Mouse (Mus musculus) kidney, adult 2 months (tissue): ENCODE data around the gene Tcp11l1. TPM values are rescaled to one million over a fixed set of nuclear protein-coding genes. Genes with fewer than 3 reads are reported as not detected.

ENCODE experiments used
- DNase-seq: peaks from one replicate; pipeline ENCODE4 v3.0.0; 2021
- H3K27ac ChIP-seq: fragments of 200-500 bp; 2 replicates; pipeline ENCODE4 v1.5.1; 2012; ENCODE audit warnings: low read depth, low read length, control low read depth, inconsistent platforms; ENCODE audit not compliant: insufficient read depth
- H3K27me3 ChIP-seq: fragments of 200-500 bp; replicated peaks from 2 replicates; pipeline ENCODE4 v1.6.1; 2012; ENCODE audit warnings: mild to moderate bottlenecking, moderate library complexity, low read length, inconsistent platforms; ENCODE audit not compliant: control insufficient read depth, insufficient read depth
- H3K36me3 ChIP-seq: fragments of 200-500 bp; 2 replicates; pipeline ENCODE4 v1.6.1; 2012; ENCODE audit warnings: mild to moderate bottlenecking, moderate library complexity, low read length, inconsistent platforms; ENCODE audit not compliant: control insufficient read depth, insufficient read depth
- H3K4me1 ChIP-seq: fragments of 200-500 bp; 2 replicates; pipeline ENCODE4 v1.6.1; 2011; ENCODE audit warnings: low read length; ENCODE audit not compliant: control insufficient read depth, insufficient read depth
- H3K4me3 ChIP-seq: fragments of 200-500 bp; 2 replicates; pipeline ENCODE4 v1.5.1; 2011; ENCODE audit warnings: mild to moderate bottlenecking, low read depth, low read length, control low read depth; ENCODE audit not compliant: insufficient read depth
- CTCF ChIP-seq: fragments of 200-500 bp; conservative IDR thresholded peaks from 2 replicates; pipeline ENCODE4 v1.5.1; 2011; ENCODE audit warnings: low read depth, mild to moderate bottlenecking, control low read depth, low read length, moderate library complexity, mixed read lengths; ENCODE audit not compliant: insufficient read depth, insufficient read length
- POLR2A ChIP-seq: fragments of 200-500 bp; IDR thresholded peaks from one replicate; pipeline ENCODE4 v1.6.1; 2011; ENCODE audit warnings: low read depth, low read length, control low read depth
- WGBS: fragments of 180-500 bp; shearing (Covaris S2); methylation state at CpG from one replicate; pipeline ENCODE4 v1.1.7; 2018; 5-methylcytosine and 5-hydroxymethylcytosine counted together
- polyA plus RNA-seq: library from polyadenylated mRNA; depleted of rRNA; stranded (reverse); fragments of >200 nt; gene quantifications from 2 replicates; pipeline ENCODE4 v1.2.3, GENCODE M21; 2012; rRNA removed

Tcp11l1 gene
- 7.0 and 8.6 TPM in 2 replicates for polyA plus RNA-seq

DNA sequence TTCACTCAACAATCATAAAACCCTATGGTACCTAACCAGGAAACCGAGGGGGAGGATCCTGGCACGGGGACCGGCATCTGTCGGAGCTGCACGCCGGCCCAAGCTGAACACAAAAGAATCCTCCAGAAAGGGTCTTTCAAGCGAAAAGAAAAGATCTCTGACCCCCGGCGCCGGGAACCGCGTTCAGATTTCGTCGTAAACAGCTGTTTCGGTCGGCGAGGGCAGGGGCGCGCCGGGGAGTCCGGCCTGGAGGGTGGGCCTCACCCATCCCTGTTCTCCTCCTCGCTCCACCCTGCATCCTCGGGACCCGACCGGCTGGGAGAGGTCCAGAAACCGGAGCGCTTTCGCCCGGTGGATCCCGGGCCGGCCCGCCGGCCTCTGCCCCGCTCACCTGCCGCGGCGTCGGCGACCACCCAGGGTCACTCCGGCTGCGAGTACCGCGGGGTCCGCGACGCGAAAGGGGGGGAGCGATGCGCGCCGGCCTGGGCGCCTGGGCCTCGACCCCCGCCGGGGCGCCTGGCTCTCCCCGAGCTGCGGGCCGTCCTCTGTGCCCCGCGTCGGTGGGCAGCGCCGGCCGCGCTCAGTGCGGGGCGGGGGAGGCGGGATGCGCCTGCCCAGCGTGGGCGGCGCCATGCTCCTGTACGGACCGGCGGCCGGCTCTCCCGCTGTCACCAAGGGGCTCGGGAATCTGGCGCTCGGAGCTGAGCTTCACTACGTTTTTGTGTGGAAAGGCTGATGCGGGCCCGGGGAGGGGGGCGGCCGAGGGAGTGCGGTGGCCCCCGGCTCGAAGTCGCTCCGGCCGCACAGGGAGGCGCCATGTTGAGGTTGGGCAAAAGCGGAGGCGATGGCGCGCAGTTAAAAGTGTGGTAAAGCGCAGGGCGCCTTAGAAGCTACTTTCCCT is at the start of gene Tcp11l1:
Gene Tcp11l1, minus strand, starts transcription at position 585 of the 901 bp plus-strand sequence.
- peak within 1 kb of the TSS; percentile 91 for H3K27ac ChIP-seq
- DNase-seq: peak; percentile 71
- TF ChIP-seq POLR2A (no peak), CTCF (no peak)
- H3K4me3 ChIP-seq: peak within 1 kb of the TSS; percentile 84
- no peaks in the 10 kb centered on the region for H3K36me3 ChIP-seq
- no peaks in the 10 kb centered on the region for H3K27me3 ChIP-seq
- under 1% methylated on average over 99 of the region's 99 CpGs for WGBS
- H3K4me1 ChIP-seq: no peaks in the 10 kb centered on the region

DNA sequence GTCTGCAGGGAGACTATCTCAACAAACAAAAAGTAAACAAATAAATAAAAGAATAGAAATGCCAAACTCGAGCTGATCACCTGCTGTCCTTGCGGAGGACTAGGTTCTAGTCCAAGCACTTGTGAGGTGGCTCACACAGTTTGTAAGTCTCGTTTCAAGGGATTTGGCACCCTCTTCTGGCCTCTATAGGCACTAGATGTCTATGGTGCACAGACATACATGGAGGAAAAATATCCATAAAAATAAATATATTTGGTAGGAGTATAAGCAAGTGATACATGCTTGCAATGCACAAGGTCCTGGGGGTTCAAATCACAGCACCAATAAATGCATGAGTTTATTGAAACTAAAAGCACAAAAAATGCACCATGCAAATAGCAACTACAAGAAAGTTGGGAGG is 38.6 kb upstream of the Tcp11l1 start:
- peak; percentile 48 for TF ChIP-seq CTCF
- no peak for TF ChIP-seq POLR2A
- Histone ChIP-seq H3K27ac (no peak overlapping the region), H3K36me3 (no peaks in the 10 kb centered on the region), H3K4me3 (no peak overlapping the region), H3K4me1 (no peaks in the 10 kb centered on the region), H3K27me3 (no peaks in the 10 kb centered on the region)
- WGBS: 69% methylated on average over 3 of the region's 3 CpGs
- DNase-seq: peak; percentile 48

DNA sequence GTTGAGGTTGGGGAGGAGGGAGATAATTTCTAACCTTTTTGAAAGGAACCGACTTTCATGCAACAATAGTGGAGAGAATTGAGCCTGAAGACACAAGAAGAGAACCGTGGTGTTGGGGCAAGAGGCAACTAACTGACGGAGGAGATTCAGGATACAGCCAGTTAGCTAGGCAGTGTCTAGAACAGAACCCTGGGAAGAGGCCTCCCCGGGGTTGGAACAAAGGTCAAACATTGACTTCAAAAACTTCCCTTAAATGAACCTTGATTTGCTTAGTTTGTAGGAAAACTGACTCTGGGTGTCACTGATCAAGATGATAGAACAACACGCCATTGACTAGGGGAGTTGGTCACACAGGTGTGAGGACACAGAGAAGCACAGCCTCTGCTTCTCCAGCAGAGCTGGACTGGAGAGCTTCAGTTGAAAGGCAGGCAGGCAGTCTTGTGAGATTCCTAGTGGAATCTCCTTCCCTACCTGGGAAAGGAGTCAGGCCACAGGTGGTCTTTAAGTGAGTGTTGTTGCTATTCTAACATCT is 36.7 kb upstream of the Tcp11l1 start:
- no peaks in the 10 kb centered on the region for H3K4me1 ChIP-seq
- H3K27ac ChIP-seq: peak overlapping the region; percentile 62; the same call in 1 of the 2 replicates
- DNase-seq: peak; percentile 55
- 46% methylated on average over 5 of the region's 5 CpGs for WGBS
- no peak overlapping the region for H3K4me3 ChIP-seq
- no peaks in the 10 kb centered on the region for H3K27me3 ChIP-seq
- TF ChIP-seq POLR2A (no peak), CTCF (no peak)
- no peaks in the 10 kb centered on the region for H3K36me3 ChIP-seq

DNA sequence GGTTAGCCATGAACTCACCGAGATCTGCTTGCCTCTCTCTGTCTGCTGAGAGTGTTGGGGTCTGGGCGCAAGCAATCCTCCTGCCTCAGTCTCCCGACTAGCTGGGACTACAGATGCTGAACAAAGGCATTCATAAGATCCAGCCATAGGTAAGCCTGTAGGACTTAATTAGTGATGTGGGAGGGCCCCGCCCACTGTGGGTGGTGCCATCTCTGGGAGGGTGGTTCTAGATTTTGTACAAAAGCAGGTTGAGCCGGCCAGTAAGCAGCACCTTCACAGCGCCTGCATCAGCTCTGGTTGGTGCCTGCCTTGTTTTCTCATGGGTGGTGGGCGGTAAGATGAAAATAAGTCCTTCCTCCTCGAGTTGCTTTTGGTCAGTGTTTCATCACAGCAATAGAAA is 34.3 kb upstream of the Tcp11l1 start:
- Histone ChIP-seq H3K4me3 (no peak overlapping the region), H3K4me1 (no peaks in the 10 kb centered on the region), H3K36me3 (no peaks in the 10 kb centered on the region), H3K27me3 (no peaks in the 10 kb centered on the region), H3K27ac (no peak overlapping the region)
- TF ChIP-seq POLR2A: no peak
- no peak for TF ChIP-seq CTCF
- peak; percentile 26 for DNase-seq
- WGBS: 64% methylated on average over 8 of the region's 8 CpGs

DNA sequence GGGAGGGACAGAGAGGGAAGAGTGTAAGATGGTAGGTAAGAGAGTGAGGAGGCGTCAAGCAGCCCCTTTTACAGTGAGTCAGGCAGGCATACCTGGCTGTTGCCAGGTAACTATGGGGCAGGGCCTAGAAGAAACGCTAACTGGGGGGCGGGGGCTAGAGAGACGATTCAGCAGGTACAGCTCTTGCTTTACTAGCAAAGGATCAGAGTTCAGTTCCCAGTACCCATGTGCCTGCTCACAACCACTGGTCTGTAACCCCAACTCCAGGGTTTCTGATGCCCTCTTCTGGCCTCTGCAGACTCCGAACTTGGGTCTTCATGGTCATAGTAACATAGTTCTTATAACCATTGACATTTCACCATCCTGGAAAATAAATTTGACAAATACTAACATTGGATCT is 32.0 kb upstream of the Tcp11l1 start:
- Histone ChIP-seq H3K27me3 (no peaks in the 10 kb centered on the region), H3K4me3 (no peak overlapping the region), H3K27ac (no peak overlapping the region), H3K4me1 (peaks cover 8% of the 10 kb centered on the region; the same call in 1 of the 2 replicates), H3K36me3 (no peaks in the 10 kb centered on the region)
- DNase-seq: peak; percentile 68
- 45% methylated on average over 5 of the region's 5 CpGs for WGBS
- peak; percentile 32; the same call in 1 of the 2 replicates for TF ChIP-seq CTCF
- TF ChIP-seq POLR2A: no peak

DNA sequence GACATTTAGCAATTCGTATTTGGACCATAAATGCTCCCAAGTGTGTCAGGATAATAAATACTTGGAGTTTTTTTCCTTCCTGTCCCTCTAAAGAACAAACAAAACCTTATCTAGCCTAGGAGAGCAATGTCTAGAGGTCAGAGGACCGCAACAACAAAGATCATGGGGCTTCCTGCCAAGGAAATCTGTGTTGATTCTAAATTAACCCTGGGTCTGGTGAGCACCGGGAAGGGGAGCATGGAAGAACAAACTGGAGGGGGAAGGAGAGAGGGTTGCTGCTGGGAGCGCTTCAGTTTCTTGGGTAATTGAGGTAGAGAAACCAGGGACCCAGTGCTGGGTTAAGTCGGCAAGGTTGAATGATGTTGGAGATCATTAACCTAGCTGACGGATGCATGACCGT is 31.2 kb upstream of the Tcp11l1 start:
- H3K4me3 ChIP-seq: peak overlapping the region; percentile 88
- TF ChIP-seq POLR2A (no peak), CTCF (no peak)
- DNase-seq: peak; percentile 82
- no peaks in the 10 kb centered on the region for H3K36me3 ChIP-seq
- WGBS: 11% methylated on average over 7 of the region's 7 CpGs
- H3K27me3 ChIP-seq: no peaks in the 10 kb centered on the region
- H3K27ac ChIP-seq: peak overlapping the region; percentile 95
- H3K4me1 ChIP-seq: peaks cover 14% of the 10 kb centered on the region

DNA sequence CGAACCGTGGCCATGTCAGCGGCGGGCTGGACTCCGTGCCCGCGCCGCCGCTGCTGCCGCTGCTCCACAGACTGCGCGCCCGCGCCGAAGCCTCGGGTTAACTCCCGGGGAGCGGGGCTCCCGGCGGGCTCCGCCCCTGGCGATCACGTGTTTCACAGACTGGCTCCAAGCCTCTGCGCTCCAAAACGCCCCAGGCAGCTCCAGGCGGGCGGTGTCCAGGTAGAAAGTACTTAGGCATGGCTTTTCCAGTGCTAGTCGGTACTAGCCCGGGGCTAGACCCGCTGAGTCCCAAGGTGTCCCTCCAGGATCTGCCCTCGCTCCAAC is 30.7 kb upstream of the Tcp11l1 start, which contains the start of gene Depdc7:
Gene Depdc7, minus strand, starts transcription at position 138 of the 324 bp plus-strand sequence.
- under 1% methylated on average over 31 of the region's 31 CpGs for WGBS
- TF ChIP-seq POLR2A: peak; percentile 19
- no peak for TF ChIP-seq CTCF
- H3K4me3 ChIP-seq: peak within 1 kb of the TSS; percentile 88
- H3K27me3 ChIP-seq: no peaks in the 10 kb centered on the region
- H3K4me1 ChIP-seq: peaks cover 14% of the 10 kb centered on the region
- H3K36me3 ChIP-seq: no peaks in the 10 kb centered on the region
- peak within 1 kb of the TSS; percentile 95 for H3K27ac ChIP-seq
- peak; percentile 96 for DNase-seq
